Mouse (Mus musculus): Measurements from ENCODE around the gene Xpnpep1. TPM values are rescaled to one million over a fixed set of nuclear protein-coding genes. Genes with fewer than 3 reads are reported as not detected.

Xpnpep1 gene
- total and polyA plus RNA-seq, 3 experiments: 82.8 to 99.6 (median 96.0) TPM

- peak; percentile 31 for DNase-seq (ENCODE audit: extremely low read depth)
- dilution Hi-C loops (cut with MboI; ENCODE audit: extremely low pct_ligation_motif_present, extremely low pct_unique_long_range_greater_than_20kb, low sequenced_read_pairs) (no loop called here), in situ Hi-C loops (cut with MboI; ENCODE audit: low pct_ligation_motif_present, low pct_unique_long_range_greater_than_20kb, low sequenced_read_pairs) (loop anchor here (25.0 kb wide), 1 partner anchor 316 kb away; no protein-coding TSS in a partner anchor)
- Histone ChIP-seq H3K9me3 (replicated peaks; ENCODE audit: low read length) (no peaks in the 10 kb centered on the region), H3K27ac (ENCODE audit: insufficient read depth, low read depth) (no peak overlapping the region), H3K4me2 (ENCODE audit: insufficient read depth, low read depth, poor library complexity, severe bottlenecking) (no peak overlapping the region), H3K4me1 (ENCODE audit: control insufficient read depth in 1 of 2, insufficient read depth in 2 of 2) (peaks cover 7 to 33% of the 10 kb centered on the region in 2 experiments), H3K36me3 (replicated peaks in 1 of 2; ENCODE audit: control insufficient read depth in 1 of 2, insufficient read depth in 1 of 2, low read length in 1 of 2) (peaks cover 42 to 83% of the 10 kb centered on the region in 2 experiments), H3K4me3 (replicated peaks in 1 of 3; ENCODE audit: low read depth in 2 of 3, low read length in 2 of 3, poor library complexity in 1 of 3) (no peak overlapping the region), H3K27me3 (replicated peaks) (no peaks in the 10 kb centered on the region), H3K79me2 (replicated peaks; ENCODE audit: control insufficient read depth, extremely low read depth, insufficient read depth, poor library complexity, severe bottlenecking) (no peaks in the 10 kb centered on the region), H3K9ac (ENCODE audit: insufficient read depth, low read depth) (no peak overlapping the region)
- no peak for TF ChIP-seq POLR2AphosphoS2 (IDR thresholded peaks at IDR 0.05; ENCODE audit: low read depth, low read length)
- no peak for TF ChIP-seq IRF4 (IDR thresholded peaks at IDR 0.05; ENCODE audit: low read depth, low read length)
- no peak for TF ChIP-seq MXI1 (IDR thresholded peaks at IDR 0.05; ENCODE audit: low read depth, low read length)
Measured at GRCm38 (mm10) chr19:53021537-53021936, 18.5 kb downstream of the Xpnpep1 start.

DNA sequence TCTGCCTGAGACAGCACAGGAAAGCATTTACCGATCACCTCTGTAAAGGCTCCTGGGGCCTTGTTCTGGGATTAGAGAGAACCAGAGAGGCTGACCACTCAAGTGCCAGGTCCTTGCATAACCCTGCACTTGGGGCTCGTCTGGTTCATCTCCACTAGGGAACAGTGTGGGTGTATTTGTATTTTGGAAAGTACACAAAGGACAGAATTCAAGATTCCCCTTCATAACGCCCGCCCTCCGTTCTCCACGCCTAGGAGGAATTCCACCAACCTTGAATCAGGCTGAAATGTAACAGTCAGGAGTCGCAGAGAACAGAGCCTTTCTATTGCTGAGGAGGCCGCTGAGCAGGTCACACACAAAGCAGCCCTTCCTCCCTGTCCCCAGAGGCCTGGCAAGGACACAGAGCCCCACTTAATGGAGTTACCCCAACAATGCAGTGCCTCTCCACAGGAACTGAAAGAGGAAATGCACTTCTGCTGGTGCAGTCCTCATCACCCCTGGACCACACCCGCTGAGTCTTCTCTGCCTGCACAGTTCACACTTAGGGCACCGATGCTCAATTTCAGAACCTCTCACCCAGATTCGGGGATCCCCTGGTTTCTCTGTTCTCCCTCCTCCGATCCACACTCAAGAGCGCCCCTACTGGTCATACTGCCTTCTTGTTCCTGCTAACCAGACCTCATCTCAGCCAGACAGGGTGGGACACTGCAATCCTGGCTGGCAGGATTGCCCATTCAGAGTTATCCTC, 20.1 kb downstream of the Xpnpep1 start:
- dilution Hi-C loops (cut with MboI; ENCODE audit: extremely low pct_ligation_motif_present, extremely low pct_unique_long_range_greater_than_20kb, low sequenced_read_pairs): no loop called here
- Histone ChIP-seq H3K36me3 (replicated peaks in 1 of 2; ENCODE audit: control insufficient read depth in 1 of 2, insufficient read depth in 1 of 2, low read length in 1 of 2) (peaks cover 39 to 83% of the 10 kb centered on the region in 2 experiments), H3K4me2 (ENCODE audit: insufficient read depth, low read depth, poor library complexity, severe bottlenecking) (no peak overlapping the region), H3K4me3 (replicated peaks in 1 of 3; ENCODE audit: low read depth in 2 of 3, low read length in 2 of 3, poor library complexity in 1 of 3) (no peak overlapping the region), H3K27me3 (replicated peaks) (no peaks in the 10 kb centered on the region), H3K27ac (ENCODE audit: insufficient read depth, low read depth) (no peak overlapping the region), H3K9ac (ENCODE audit: insufficient read depth, low read depth) (no peak overlapping the region), H3K4me1 (ENCODE audit: control insufficient read depth in 1 of 2, insufficient read depth in 2 of 2) (peaks cover 7 to 33% of the 10 kb centered on the region in 2 experiments), H3K9me3 (replicated peaks; ENCODE audit: low read length) (no peaks in the 10 kb centered on the region), H3K79me2 (replicated peaks; ENCODE audit: control insufficient read depth, extremely low read depth, insufficient read depth, poor library complexity, severe bottlenecking) (no peaks in the 10 kb centered on the region)
- in situ Hi-C loops (cut with MboI; ENCODE audit: low pct_ligation_motif_present, low pct_unique_long_range_greater_than_20kb, low sequenced_read_pairs): loop anchor here (25.0 kb wide), 1 partner anchor 317 kb away; no protein-coding TSS in a partner anchor
- DNase-seq (ENCODE audit: extremely low read depth): peak; percentile 79
- TF ChIP-seq MYC (IDR thresholded peaks at IDR 0.05; ENCODE audit: low read depth, low read length) (no peak), IRF4 (IDR thresholded peaks at IDR 0.05; ENCODE audit: low read depth, low read length) (peak; percentile 63), EP300 (IDR thresholded peaks at IDR 0.05; ENCODE audit: low read length) (0 out of 2 replicates have a peak, but pooled peaks have one; percentile 8), CTCF (conservative IDR thresholded peaks at IDR 0.05 in 1 of 2, IDR thresholded peaks at IDR 0.05 in 1 of 2; ENCODE audit: low read depth in 2 of 2, low read length in 2 of 2) (peak; percentile 10 to 66; a peak in 3 of 4 replicates)

DNA sequence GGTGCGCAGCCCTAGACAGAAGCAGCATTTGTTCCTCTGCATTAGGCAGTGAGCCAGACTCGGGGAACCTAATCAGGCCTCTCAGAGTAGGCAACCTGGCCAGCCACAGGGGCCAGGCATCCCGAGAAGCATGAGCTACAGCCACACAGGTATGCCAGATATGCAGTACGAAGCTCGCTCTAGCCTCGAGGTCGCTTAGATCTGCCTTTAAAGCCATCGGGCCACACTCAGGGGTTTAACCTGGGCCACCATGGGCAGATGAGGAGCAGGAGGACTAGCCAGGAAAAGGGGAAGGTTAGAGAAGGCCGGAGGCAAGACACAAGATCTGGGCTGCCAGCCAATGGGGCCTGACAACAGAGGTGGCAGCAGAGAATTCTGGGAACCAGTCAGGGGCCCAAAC, 22.1 kb downstream of the Xpnpep1 start:
- H3K4me2 ChIP-seq (ENCODE audit: insufficient read depth, low read depth, poor library complexity, severe bottlenecking): no peak overlapping the region
- H3K36me3 ChIP-seq (replicated peaks in 1 of 2; ENCODE audit: control insufficient read depth in 1 of 2, insufficient read depth in 1 of 2, low read length in 1 of 2): peaks cover 25 to 83% of the 10 kb centered on the region in 2 experiments
- H3K4me3 ChIP-seq (replicated peaks in 1 of 3; ENCODE audit: low read depth in 2 of 3, low read length in 2 of 3, poor library complexity in 1 of 3): no peak overlapping the region
- DNase-seq (ENCODE audit: extremely low read depth): no peak
- dilution Hi-C loops (cut with MboI; ENCODE audit: extremely low pct_ligation_motif_present, extremely low pct_unique_long_range_greater_than_20kb, low sequenced_read_pairs) (no loop called here), in situ Hi-C loops (cut with MboI; ENCODE audit: low pct_ligation_motif_present, low pct_unique_long_range_greater_than_20kb, low sequenced_read_pairs) (loop anchor here (25.0 kb wide), 1 partner anchor 319 kb away; no protein-coding TSS in a partner anchor)
- peaks cover 7 to 33% of the 10 kb centered on the region in 2 experiments for H3K4me1 ChIP-seq (ENCODE audit: control insufficient read depth in 1 of 2, insufficient read depth in 2 of 2)
- H3K9me3 ChIP-seq (replicated peaks; ENCODE audit: low read length): no peaks in the 10 kb centered on the region
- no peaks in the 10 kb centered on the region for H3K27me3 ChIP-seq (replicated peaks)
- H3K9ac ChIP-seq (ENCODE audit: insufficient read depth, low read depth): no peak overlapping the region
- H3K27ac ChIP-seq (ENCODE audit: insufficient read depth, low read depth): no peak overlapping the region
- no peak for TF ChIP-seq PAX5 (IDR thresholded peaks at IDR 0.05; ENCODE audit: low read length)
- TF ChIP-seq IRF4 (IDR thresholded peaks at IDR 0.05; ENCODE audit: low read depth, low read length): no peak
- no peak for TF ChIP-seq NELFE (IDR thresholded peaks at IDR 0.05; ENCODE audit: low read depth, low read length)
- no peak for TF ChIP-seq BHLHE40 (IDR thresholded peaks at IDR 0.05; ENCODE audit: low read depth, low read length)
- TF ChIP-seq KAT2A (IDR thresholded peaks at IDR 0.05; ENCODE audit: insufficient replicate concordance, low read length): no peak
- TF ChIP-seq EP300 (IDR thresholded peaks at IDR 0.05; ENCODE audit: low read length): no peak
- no peak for TF ChIP-seq ZKSCAN1 (IDR thresholded peaks at IDR 0.05; ENCODE audit: borderline replicate concordance, low read depth, low read length)
- TF ChIP-seq E2F4 (IDR thresholded peaks at IDR 0.05; ENCODE audit: insufficient replicate concordance, low read depth, low read length): no peak
- no peak for TF ChIP-seq MAX (IDR thresholded peaks at IDR 0.05; ENCODE audit: low read length)
- TF ChIP-seq USF2 (conservative IDR thresholded peaks at IDR 0.05; ENCODE audit: low read depth, low read length): no peak
- TF ChIP-seq POLR2A (IDR thresholded peaks at IDR 0.05; ENCODE audit: low read depth, low read length): no peak
- TF ChIP-seq SMC3 (IDR thresholded peaks at IDR 0.05; ENCODE audit: low read depth, low read length): no peak
- no peak for TF ChIP-seq RAD21 (IDR thresholded peaks at IDR 0.05; ENCODE audit: low read depth, low read length)
- no peak for TF ChIP-seq GABPA (IDR thresholded peaks at IDR 0.05; ENCODE audit: insufficient replicate concordance, low read depth, low read length)
- TF ChIP-seq JUND (conservative IDR thresholded peaks at IDR 0.05; ENCODE audit: low read depth, low read length): no peak
- TF ChIP-seq MYC (IDR thresholded peaks at IDR 0.05; ENCODE audit: low read depth, low read length): no peak
- no peaks in the 10 kb centered on the region for H3K79me2 ChIP-seq (replicated peaks; ENCODE audit: control insufficient read depth, extremely low read depth, insufficient read depth, poor library complexity, severe bottlenecking)
